Mouse (Mus musculus) liver, adult 2 months (tissue): ENCODE measurements around the gene Coro2a.

Experiments used
- CTCF ChIP-seq: fragments of 200-500 bp; IDR thresholded peaks from 2 replicates; pipeline ENCODE4 v1.5.1; 2011; ENCODE audit warnings: low read depth, low read length, control low read depth
- POLR2A ChIP-seq: fragments of 200-500 bp; IDR thresholded peaks from 2 replicates; pipeline ENCODE4 v1.6.1; 2011; ENCODE audit warnings: low read length, control low read depth; ENCODE audit not compliant: insufficient read depth; ENCODE audit errors: extremely low read depth

- TF ChIP-seq CTCF: 0 out of 2 replicates have a peak, but pooled peaks have one; percentile 12
- TF ChIP-seq POLR2A: no peak
Measured at GRCm38 (mm10) chr4:46617408-46617807, 15.4 kb upstream of the Coro2a start.
